Comparison of ENCODE assay signal across 12 mouse cellular contexts in the genomic region with DNA sequence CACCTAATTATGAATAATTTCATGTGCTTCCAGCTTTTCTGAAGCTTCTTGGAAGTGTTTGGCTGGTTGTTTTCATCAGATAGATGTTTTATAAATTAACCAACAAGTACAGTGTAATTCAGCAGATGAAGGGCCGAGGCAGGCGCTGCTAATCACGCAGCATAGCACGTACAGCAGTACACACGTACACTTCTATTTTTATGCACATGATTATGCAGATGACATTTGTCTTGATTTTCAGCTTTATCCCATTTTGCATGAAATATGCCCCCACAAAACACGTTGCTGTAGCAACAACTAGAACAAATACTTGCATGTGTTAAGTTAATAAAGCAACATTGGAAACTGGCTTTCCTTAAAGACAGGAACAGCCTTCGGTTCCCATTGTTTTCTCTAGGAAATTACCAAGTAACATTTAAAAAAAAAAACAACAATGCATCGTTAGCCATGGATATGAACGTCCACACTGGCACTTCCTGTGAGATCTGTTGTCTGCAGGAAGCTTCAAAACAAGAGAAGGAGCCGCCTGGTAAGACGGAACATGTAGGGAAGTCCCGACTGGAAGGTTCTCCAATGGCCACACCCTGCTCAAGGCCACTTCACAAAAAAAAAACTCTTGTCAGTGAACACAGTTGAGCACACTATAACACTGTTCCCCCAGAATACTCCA.
A peak's percentile ranks its signal among the peaks of the same experiment; 100 is the strongest.
DNase-seq lines count a peak whose midpoint lies in the region; ATAC-seq and TF ChIP-seq lines count a peak whose summit lies in the region.
"Had no signal": no experiment of that assay in that cellular context is flagged by ENCODE, and none has a peak within 500 bp of the region (broad histone marks: within the 10 kb centered on the region; RNA-seq: fewer than 3 reads in every experiment).

No protein-coding gene starts in this region.

- peaks cover 44% of the 10 kb centered on the region for H3K36me3 ChIP-seq in hindbrain, embryonic 14.5 days (replicated peaks; ENCODE audit: control insufficient read depth, insufficient read depth)
- H3K36me3 ChIP-seq in hindbrain, embryonic 10.5 days = peaks cover 33% of the 10 kb centered on the region
- peaks cover 62% of the 10 kb centered on the region for H3K36me3 ChIP-seq in lung, embryonic 14.5 days (ENCODE audit: insufficient read depth)
- H3K36me3 ChIP-seq in heart, postnatal 0 days (replicated peaks; ENCODE audit: control insufficient read depth, insufficient read depth, low read length) = peaks cover 87% of the 10 kb centered on the region

- no peak for TF ChIP-seq CTCF in lung, embryonic 14.5 days (IDR thresholded peaks at IDR 0.05; ENCODE audit: low read depth)
- no peak for TF ChIP-seq CTCF in lung, adult 2 months (IDR thresholded peaks at IDR 0.05; ENCODE audit: insufficient read depth, low read length)
- TF ChIP-seq CTCF in heart, postnatal 0 days (IDR thresholded peaks at IDR 0.05; ENCODE audit: low read depth) = no peak

- TF ChIP-seq EP300 in heart, postnatal 0 days (IDR thresholded peaks at IDR 0.05; ENCODE audit: low read depth) = no peak; the same call in none of the 2 replicates

- H3K9ac ChIP-seq in hindbrain, embryonic 14.5 days = no peak overlapping the region
- H3K9ac ChIP-seq in lung, embryonic 14.5 days = no peak overlapping the region
- H3K9ac ChIP-seq in heart, postnatal 0 days (replicated peaks; ENCODE audit: low read depth, low read length) = no peak overlapping the region
- H3K9ac ChIP-seq: neural tube, embryonic 12.5 days had no signal

- H3K4me2 ChIP-seq in hindbrain, embryonic 14.5 days (replicated peaks) = no peak overlapping the region
- no peak overlapping the region for H3K4me2 ChIP-seq in lung, embryonic 14.5 days
- no peak overlapping the region for H3K4me2 ChIP-seq in heart, postnatal 0 days (ENCODE audit: low read depth, low read length)
- H3K4me2 ChIP-seq: neural tube, embryonic 12.5 days had no signal

- TF ChIP-seq POLR2A in lung, adult 2 months (IDR thresholded peaks at IDR 0.05; ENCODE audit: borderline replicate concordance, extremely low read depth, low read depth, low read length) = no peak

- no peak overlapping the region for H3K4me3 ChIP-seq in hindbrain, embryonic 14.5 days (replicated peaks; ENCODE audit: low read length)
- no peak overlapping the region for H3K4me3 ChIP-seq in hindbrain, embryonic 10.5 days
- H3K4me3 ChIP-seq in lung, embryonic 14.5 days (ENCODE audit: low read depth, low read length) = no peak overlapping the region
- H3K4me3 ChIP-seq in lung, adult 2 months (replicated peaks; ENCODE audit: extremely low read depth, low read depth, low read length) = no peak overlapping the region
- no peak overlapping the region for H3K4me3 ChIP-seq in heart, postnatal 0 days (ENCODE audit: low read depth, low read length)
- H3K4me3 ChIP-seq: limb, embryonic 10.5 days; neural tube, embryonic 12.5 days had no signal

- H3K9me3 ChIP-seq in hindbrain, embryonic 14.5 days (ENCODE audit: control insufficient read depth, low read length) = no peaks in the 10 kb centered on the region
- no peaks in the 10 kb centered on the region for H3K9me3 ChIP-seq in hindbrain, embryonic 10.5 days
- no peaks in the 10 kb centered on the region for H3K9me3 ChIP-seq in lung, embryonic 14.5 days (ENCODE audit: low read depth, low read length)
- no peaks in the 10 kb centered on the region for H3K9me3 ChIP-seq in heart, postnatal 0 days (replicated peaks; ENCODE audit: control insufficient read depth, low read length)
- H3K9me3 ChIP-seq: limb, embryonic 10.5 days; neural tube, embryonic 12.5 days had no signal

- peak overlapping the region; percentile 3; the same call in 1 of the 2 replicates for H3K27ac ChIP-seq in hindbrain, embryonic 14.5 days
- no peak overlapping the region for H3K27ac ChIP-seq in hindbrain, embryonic 10.5 days
- peak overlapping the region; percentile 42; the same call in 1 of the 2 replicates for H3K27ac ChIP-seq in lung, embryonic 14.5 days (ENCODE audit: low read depth)
- peak overlapping the region; percentile 79 for H3K27ac ChIP-seq in heart, postnatal 0 days (ENCODE audit: low read depth)
- H3K27ac ChIP-seq: limb, embryonic 10.5 days; neural tube, embryonic 12.5 days had no signal

- H3K27me3 ChIP-seq in hindbrain, embryonic 14.5 days (ENCODE audit: control insufficient read depth, insufficient read depth, low read length) = no peaks in the 10 kb centered on the region
- no peaks in the 10 kb centered on the region for H3K27me3 ChIP-seq in hindbrain, embryonic 10.5 days (ENCODE audit: insufficient read depth, poor library complexity, severe bottlenecking)
- H3K27me3 ChIP-seq in lung, embryonic 14.5 days (ENCODE audit: insufficient read depth, low read length) = no peaks in the 10 kb centered on the region
- H3K27me3 ChIP-seq in heart, postnatal 0 days (ENCODE audit: control insufficient read depth, insufficient read depth, low read length) = no peaks in the 10 kb centered on the region
- H3K27me3 ChIP-seq: neural tube, embryonic 12.5 days had no signal

- H3K4me1 ChIP-seq in hindbrain, embryonic 14.5 days (replicated peaks; ENCODE audit: control insufficient read depth, insufficient read depth, low read length) = peaks cover 13% of the 10 kb centered on the region; the same call in 1 of the 2 replicates
- no peaks in the 10 kb centered on the region for H3K4me1 ChIP-seq in hindbrain, embryonic 10.5 days (replicated peaks)
- H3K4me1 ChIP-seq in lung, embryonic 14.5 days (ENCODE audit: insufficient read depth) = no peaks in the 10 kb centered on the region
- peaks cover 10% of the 10 kb centered on the region for H3K4me1 ChIP-seq in lung, adult 2 months (ENCODE audit: control insufficient read depth, insufficient read depth, low read length)
- peaks cover 15% of the 10 kb centered on the region for H3K4me1 ChIP-seq in heart, postnatal 0 days (ENCODE audit: control insufficient read depth, insufficient read depth)

- no peak for DNase-seq in hindbrain, embryonic 14.5 days (ENCODE audit: low spot score)
- DNase-seq in hindbrain, embryonic 10.5 days (ENCODE audit: low spot score) = no peak
- DNase-seq in lung, embryonic 14.5 days = peak; percentile 26
- DNase-seq in lung, adult 2 months = no peak
- DNase-seq in heart, postnatal 0 days (ENCODE audit: low spot score) = peak; percentile 24
- DNase-seq in lung, postnatal 36 days = peak; percentile 64
- no peak for DNase-seq in adrenal gland, postnatal 25 days
- DNase-seq: cerebellum, postnatal 14 days; thymus, adult 18-20 months had no signal

- no peak for ATAC-seq in hindbrain, embryonic 14.5 days (ENCODE audit: low FRiP score)
- no peak for ATAC-seq in lung, embryonic 14.5 days (ENCODE audit: insufficient read depth)
- ATAC-seq in heart, postnatal 0 days (ENCODE audit: insufficient read depth, low read depth) = peak; percentile 72
- ATAC-seq: intestine, embryonic 16.5 days had no signal

- 69% methylated on average over 12 of the region's 12 CpGs for WGBS in hindbrain, embryonic 14.5 days
- WGBS in hindbrain, embryonic 10.5 days = 87% methylated on average over 12 of the region's 12 CpGs
- WGBS in lung, embryonic 14.5 days = 73% methylated on average over 12 of the region's 12 CpGs
- WGBS in lung, adult 2 months = 44% methylated on average over 12 of the region's 12 CpGs
- 61% methylated on average over 12 of the region's 12 CpGs for WGBS in heart, postnatal 0 days

Comparison
In these comparisons a context has a peak if more than half of its experiments do, and no peak if none do; other contexts are left out.
1. DNase-seq: peak in lung, embryonic 14.5 days (single experiment), heart, postnatal 0 days (single experiment) and lung, postnatal 36 days (single experiment); none in hindbrain, embryonic 14.5 days (single experiment), hindbrain, embryonic 10.5 days (single experiment), lung, adult 2 months (single experiment) and adrenal gland, postnatal 25 days (single experiment).